Mouse (Mus musculus) bone marrow macrophage, adult 2 months (primary cell): ENCODE measurements around the gene Pcx.

ENCODE experiments used
- CTCF ChIP-seq: IDR thresholded peaks from 2 replicates; pipeline ENCODE4 v1.5.1; 2012; ENCODE audit warnings: low read depth, mild to moderate bottlenecking, low read length, moderate library complexity
- POLR2A ChIP-seq: IDR thresholded peaks from 2 replicates; pipeline ENCODE4 v1.6.1; 2012; ENCODE audit warnings: mild to moderate bottlenecking, low read depth, low read length, borderline replicate concordance

- TF ChIP-seq POLR2A: no peak
- TF ChIP-seq CTCF: no peak
These were observed 13.6 kb upstream of the Pcx start for GRCm38 (mm10) chr19:4496535-4497262.
